Mouse (Mus musculus): ENCODE results near the gene Gm20683.
"Not testable (repeated sequence)": the region's sequence is repeated elsewhere in the genome, so short reads cannot be mapped to it uniquely, and the experiment has no call there.

Gm20683 gene

DNA sequence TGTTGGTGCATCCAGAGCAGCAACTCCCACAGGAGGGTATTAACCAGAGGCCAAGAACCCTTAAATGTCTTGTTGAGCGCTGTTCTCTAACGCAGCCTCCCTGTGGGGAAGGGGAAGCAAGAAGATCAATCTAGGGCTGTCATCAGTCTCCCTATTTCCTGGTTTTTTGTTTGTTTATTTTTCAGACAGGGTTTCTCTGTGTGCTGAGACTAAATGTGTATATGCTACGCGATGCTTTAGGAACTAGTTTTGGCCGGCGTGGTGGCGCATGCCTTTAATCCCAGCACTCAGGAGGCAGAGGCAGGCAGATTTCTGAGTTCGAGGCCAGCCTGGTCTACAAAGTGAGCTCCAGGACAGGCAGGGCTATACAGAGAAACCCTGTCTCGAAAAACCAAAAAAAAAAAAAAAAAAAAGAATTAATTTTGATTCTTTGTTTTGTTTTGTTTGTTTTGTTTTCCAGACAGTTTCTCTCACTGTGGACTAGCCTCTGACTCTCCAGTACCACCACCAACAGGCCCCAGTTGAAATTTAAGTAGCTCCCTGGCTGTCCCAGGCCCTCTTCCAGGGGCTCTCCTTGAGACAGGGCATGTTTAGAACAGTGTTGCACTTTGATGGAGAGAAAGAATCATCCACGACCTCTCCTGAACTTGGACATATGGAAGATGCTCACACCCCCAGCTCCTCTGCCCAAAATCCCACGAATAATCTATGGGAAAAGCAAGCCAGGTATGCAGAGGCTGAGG lies 32.0 kb upstream of the Gm20683 start:
- DNase-seq, result no peak

DNA sequence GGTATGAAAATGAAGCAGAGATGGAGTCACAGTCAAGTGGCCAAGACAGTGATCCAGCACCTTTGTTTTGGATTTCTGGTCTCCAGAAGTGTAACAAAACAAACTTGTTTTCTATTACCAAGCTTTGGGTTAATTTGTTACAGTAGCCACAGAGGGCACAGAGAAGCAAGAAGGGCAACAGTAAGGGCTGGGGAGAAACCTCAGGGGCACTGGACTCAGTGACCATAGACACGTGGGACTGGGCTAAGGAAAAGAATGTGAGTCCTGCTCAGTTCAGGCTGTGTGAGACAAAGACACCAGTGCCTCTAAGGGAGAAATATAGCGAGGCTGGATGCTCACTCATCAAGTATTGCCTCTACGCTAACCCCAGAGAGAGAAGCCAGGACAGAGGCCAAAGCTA lies 31.1 kb upstream of the Gm20683 start:
- peak; percentile 75 for DNase-seq

DNA sequence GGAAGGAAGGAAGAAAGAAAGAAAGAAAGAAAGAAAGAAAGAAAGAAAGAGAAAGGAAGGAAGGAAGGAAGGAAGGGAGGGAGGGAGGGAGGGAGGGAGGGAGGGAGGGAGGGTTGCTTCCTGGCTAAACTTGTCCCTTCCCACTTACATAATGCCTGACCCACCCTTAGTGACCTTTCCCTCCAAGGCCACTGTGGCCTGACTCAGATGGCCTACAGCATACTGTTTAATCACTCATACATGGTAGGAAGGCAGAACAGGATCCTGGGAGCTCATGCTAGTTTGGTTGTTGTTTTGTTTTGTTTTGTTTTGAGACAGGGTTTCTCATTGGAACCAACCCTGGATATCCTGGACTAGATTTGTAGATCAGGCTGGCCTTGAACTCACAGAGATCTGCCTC lies 30.0 kb upstream of the Gm20683 start:
- not testable (repeated sequence) for DNase-seq

DNA sequence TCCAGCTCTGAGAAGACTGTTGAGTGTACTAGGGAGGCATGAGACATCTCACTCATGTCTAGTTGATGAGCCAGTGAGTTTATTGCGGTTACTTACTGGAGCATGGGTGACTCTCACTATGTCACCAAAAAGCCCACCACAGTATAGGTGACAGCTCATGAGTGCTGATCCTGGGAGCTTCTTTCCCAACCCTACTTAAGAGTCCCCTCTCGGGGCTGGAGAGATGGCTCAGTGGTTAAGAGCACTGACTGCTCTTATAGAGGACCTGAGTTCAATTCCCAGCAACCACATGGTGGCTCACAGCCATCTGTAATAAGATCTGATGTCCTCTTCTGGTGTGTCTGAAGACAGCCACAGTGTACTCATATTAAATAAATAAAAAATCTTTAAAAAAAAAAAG lies 28.4 kb upstream of the Gm20683 start:
- no peak for DNase-seq

DNA sequence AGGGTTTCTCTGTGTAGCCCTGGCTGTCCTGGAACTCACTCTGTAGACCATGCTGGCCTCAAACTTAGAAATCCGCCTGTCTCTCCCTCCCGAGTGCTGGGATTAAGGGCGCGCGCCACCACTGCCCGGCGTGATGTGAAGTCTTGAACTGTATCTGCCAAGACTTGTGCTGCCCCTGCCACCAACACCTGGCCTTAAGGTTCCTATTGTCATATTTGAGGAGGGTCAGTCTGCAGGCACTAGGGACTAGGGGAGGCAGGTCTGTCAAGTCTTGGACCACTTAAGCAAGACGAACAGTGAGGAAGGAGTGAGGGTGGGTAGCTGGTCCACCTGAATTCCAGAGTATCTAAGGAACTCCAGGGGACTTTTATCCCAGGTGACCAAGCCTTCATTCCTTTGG lies 27.9 kb upstream of the Gm20683 start:
- DNase-seq, result no peak

DNA sequence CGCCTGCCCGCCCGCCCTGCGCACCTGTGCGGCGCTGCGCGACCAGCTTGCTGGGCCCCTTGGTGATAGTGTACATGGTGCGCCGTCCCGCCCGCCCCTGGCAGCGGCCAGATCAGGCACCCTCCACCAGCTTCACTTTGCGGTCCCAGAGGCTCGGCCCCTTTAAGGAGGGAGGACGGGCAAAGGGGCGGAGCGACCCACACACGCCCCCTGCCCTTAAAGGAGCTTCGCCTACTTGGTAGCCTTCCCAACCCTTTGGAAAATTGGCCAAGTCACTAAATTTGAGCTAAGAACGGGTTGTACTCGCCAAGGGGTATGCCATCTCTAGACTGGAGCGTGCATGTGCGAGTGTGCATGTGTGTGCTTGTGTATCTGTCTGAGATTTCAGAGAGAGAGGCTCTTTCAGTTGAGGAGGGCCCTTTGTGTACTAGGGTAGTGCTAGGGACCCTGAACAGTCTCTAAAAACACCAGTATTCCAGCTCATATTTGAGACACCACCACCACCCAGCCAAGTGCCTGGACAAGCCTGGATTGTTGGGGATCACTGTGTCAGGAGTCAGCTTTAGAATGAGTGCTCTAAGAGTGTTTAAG lies 27.1 kb upstream of the Gm20683 start, which contains the start of gene Mcrip2:
Gene Mcrip2 (minus strand): TSS at position 164 of the 591 bp plus-strand sequence.
- DNase-seq, result peak; percentile 91

DNA sequence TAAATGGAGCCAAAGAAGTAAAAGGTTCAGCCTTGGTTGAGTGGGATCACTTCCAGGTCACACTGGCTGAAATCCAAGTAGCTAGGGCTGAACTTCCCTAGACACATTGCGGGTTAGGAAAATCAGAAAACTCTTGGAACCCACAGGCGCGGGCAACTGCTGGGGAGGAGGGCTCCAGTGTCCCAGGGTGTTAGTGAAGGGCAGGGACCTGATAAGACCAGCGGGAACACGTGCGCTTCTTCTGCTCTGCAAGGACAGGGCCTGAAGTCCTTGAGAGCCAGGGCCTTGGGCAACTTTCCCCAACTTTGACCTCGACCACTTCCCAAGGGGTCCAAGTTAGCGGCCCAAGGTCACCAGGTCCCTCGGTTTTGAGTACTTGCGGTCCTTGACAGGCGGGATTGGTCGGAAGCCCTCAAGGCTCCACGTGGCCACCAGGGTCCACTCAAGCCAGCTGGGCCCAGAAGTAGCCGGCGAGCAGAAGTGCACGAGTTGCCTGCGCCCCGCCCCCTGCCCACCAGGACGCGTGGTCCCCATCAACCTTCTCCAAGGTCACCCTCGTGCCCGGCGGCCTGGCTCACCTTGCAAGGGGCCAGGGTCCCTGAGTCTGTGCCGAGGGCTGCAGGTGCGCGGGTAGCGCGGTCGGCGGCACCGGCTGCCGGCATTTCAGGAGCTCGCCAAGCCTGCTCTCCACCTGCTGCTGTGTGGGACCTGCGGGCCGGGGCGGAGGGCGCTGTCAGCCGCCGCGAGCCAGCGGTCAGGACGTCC lies 26.5 kb upstream of the Gm20683 start:
- peak; percentile 79 for DNase-seq

DNA sequence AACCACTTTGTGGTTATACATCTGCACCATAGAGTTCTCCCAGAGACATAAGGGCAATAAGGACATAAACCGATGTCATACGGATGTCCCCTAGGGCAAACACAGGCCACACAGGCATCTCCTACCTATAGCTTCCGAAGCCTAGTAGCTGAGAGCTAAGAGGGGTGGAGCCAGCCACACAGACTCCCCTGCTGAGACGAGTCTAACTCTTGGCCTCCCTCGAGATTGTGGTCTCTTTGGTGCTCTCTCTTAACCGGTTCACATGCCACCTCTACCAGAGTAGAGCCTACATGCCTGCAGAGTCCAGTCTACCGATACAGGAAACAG lies 25.9 kb upstream of the Gm20683 start:
- DNase-seq, result no peak

DNA sequence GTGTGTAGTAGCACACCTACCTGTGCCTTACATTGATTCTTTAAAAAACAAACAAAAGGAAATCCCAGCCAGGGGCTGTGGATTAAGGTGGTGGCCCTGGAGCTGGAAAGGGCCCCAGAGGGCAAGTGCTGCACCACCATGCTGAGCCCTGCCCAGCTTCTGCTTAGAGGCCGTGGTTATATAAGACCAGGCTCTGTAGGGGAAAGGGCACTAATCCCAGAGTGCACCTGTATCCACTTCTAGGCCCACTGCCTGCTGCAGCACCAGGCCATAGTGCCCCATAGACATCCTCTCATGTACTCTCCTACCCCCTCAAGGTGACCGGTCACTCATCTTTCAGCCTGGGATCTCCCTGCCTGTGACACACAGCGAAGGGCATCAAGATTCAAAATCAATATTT lies 24.6 kb upstream of the Gm20683 start:
- peak; percentile 75 for DNase-seq

DNA sequence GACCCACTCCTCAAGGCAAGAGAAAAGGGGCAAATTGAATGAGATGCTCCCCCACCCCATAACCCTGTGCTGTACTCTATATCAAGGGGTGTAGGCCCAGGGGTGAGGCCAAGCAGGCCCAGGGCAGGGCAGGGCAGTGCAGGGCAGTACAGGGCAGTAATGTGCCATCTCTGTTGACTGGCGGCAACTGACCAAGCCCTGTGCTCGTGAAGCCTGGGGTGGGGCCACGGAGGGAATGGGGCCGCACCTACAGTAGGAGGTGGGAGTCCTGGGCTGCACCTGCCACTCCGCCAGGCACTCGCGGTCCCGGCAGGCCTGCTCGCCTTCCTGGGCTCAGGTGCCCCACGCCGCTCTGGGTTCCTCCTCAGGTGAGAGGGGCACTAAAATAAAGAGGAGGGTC lies 23.7 kb upstream of the Gm20683 start:
- DNase-seq, result no peak

DNA sequence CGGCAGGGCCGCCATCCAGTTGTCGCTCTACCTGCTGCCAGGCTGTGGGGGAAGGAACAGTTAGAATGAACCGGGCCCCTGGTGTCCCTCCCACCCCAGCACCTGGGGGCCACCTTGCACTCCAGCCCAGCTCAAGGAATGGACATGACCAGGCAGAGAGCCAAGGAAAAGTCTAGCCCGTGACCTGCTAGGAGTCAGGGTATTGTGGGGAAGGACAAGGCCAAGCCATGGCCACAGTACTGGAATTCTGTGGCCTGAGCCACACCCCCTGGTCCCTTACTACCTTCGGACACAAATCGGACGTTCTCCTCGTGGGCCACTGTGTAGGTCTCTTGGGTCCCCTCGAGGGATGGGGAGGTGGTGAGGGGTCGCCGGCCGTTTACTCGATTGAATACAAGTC lies 22.7 kb upstream of the Gm20683 start:
- DNase-seq, result peak; percentile 60

DNA sequence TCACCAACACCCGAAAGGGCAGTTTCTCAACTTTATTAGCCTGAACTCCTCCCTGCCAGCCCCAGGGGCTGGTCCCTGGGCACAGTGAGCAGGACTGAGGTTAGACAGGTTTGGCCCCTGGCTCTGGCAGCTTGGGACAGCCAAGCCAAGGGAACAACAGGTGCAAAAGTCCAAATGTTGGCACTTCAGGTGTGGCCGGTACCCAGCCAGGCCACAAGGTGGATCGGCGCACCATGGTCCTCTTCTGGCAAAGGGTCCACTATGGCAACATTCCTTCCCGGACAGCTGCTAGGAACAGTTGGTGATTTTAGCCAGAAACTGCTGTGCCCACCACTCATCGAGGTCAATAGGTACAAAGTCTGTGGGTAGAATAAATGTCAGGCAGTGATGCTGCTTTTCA lies 22.1 kb upstream of the Gm20683 start:
- DNase-seq, result peak; percentile 69

DNA sequence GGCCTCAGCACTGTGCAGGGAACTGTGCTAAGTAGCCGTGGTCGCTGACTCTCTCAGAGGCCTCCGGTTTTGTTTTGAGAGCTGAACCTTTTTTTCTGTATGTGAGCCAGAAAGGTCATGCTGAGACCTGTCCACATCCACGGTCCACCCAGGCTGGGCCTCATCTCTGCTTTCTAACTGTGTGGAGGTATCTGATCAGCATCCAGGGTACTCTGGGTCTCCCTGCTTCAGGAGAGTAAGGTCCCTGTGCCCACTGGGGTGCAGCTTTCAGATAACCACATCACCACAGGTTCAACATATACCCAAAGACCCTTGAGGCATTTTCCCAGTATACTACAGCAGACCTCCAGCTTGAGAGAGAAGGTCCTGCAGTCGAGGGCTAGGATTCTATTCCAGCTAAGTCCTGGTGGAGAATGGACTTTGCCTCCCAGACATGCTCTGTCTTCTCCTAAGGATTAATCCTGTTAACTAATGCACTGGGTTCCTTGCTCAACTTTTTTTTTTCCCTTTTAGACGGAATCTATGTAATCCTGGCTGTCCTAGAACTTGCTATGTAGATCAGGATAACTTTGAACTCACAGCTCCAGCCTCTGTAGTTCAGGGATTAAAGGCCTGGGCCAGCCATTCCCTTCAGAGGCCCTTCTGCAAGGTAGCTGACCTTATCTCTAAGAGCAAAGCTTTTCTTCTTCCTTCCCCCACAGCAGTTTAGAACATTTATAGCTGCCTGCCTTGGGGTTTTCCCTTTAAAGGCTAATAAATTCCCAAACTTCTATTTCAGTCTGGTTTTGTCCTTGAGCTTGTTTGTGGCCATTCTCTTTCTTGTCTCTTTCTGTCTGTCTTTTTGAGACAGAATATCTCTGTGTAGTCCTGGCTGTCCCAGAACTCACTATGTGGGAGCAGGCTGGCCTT lies 20.4 kb upstream of the Gm20683 start:
- DNase-seq, result no peak

DNA sequence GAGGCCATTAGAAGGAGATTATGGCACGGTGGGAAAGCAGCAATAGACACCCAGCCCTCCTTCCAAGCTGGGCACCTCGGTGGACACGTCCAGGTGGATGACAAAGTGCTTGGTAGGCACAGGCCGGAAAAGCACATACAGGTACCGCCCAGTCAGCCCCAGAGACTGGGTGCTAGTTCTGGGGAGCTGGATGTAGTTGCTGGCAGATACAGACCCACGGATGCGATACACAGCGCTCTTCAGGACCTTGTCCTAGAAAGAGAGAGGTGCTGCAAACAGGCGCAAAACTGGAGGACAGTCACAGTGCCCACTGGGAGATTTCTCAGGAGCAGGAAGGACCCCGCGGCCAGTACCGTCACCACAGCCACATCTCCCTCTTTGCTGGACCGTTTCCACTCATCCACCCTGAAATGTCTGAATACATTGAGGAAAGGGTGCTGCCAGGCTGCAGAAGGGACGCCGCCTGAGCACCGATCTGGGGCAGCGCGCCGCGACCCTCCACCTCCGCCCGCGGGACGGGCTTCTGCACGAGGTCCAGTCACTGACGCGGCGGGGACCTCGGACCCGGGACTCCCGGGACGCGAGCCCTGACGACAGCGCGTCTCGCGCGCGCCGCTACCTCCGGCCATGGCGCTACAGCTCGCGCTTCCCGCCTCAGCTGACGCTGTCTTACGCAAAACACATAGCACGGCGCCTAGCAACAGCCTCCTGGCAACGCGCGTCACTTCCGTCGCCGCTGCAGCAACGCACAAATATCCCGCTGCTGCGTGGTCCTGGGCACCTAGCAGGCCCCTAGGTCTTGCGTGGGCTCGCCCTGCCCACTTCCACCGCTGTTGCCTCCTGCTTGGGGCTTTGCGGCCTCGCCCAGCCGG lies 19.5 kb upstream of the Gm20683 start, which contains the start of gene Wdr90:
Gene Wdr90 (minus strand): TSS at position 670 of the 872 bp plus-strand sequence.
- peak; percentile 92 for DNase-seq

DNA sequence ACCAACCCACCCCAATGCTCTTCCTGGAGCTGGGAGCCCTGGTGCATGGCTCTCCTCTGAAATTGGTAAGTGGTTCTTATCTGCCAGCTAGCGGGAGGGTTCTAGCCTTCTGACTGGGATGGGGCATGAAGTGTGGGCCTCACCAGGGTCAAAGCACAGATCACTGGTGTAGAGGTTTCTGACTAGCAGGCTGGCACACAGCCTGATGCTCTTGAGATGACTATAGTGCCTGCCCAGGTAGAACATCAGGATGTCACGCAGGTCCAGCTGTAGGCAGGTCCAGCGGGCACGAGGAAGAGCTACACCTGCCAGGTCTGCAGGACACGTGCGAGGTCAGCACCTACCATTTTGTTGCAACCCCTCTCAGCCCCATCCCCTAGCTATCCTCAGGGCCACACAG lies 18.7 kb upstream of the Gm20683 start:
- DNase-seq, result no peak

DNA sequence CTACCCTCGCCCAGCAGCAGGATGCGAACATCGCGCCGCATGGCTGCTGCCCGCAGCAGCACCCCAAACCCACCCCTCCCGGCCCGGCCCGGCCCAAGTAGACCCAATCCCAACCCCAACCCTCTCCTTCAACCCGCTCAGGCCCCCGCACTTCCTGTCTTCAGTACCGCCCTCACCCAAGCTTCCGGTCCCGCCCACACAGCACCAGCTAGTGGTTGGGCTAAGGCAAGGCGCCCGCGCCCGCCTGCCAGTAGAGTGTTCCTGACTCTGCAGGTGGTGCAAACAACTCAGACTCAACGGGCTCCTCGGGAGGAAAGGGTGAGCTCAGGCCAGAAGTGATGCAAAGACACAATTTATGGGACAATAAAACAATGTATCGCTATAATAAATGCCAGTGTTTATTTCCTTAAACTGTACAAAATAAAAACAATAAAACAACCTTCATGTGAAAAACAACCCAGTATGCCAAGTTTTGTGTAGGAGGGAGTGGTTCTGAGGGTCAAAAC lies 2.9 kb upstream of the Gm20683 start, which contains the start of gene Rhot2:
Gene Rhot2 (minus strand): TSS at position 456 of the 506 bp plus-strand sequence.
- DNase-seq, result peak; percentile 95

DNA sequence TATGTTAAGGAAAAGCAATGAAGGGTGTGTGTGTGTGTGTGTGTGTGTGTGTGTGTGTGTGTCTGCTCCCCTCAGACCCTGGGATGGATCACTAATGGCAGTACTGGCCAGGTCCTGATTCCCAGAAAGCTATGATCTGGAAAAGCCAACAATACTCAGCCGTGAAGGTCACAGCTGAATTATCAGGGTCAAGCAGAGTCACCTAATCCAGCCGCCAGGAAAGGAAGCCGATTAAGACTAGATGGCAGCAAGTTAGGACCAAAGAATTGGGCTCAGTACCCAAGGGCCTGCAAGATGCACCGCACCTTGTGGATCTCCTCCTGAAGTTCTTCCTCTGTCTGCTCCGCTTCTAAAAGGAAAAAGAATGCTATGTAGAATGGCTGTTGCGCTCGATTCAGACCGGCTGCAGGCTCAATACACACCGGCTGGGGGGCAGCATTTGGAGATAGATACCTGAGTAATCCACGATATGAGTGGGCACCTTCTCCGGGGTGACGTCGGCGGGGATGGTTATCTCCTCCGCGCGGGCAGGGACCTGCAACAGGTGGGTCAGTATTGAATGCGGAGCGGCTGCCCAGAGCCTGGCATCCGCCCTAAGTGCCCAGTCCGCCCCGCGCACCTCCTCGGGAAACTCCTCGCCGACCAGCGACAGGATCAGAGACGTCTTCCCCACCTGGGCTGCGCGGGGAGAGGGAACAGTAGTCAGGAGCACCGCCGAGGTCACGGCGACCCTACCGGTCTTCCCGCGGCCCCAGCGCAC lies 2.3 kb upstream of the Gm20683 start:
- peak; percentile 44 for DNase-seq

DNA sequence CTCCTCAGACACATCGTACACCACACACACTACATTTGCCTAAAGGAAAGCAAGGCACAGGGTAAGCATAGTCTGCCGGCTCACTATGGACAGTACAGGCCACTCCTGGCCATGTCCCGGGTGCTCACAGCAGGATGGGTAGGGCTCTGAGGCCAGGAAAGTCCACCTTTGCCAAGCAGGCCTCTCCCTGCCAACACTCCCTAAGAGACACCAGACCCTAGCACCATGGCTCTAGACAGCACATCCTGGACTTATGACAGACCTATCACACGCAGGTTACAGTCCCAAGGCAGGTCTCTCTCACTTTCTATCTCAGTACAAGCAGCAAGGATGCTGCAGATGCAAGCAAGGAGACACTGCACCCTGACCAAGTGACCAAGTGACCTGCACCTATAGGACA lies 1.6 kb upstream of the Gm20683 start:
- DNase-seq, result no peak

DNA sequence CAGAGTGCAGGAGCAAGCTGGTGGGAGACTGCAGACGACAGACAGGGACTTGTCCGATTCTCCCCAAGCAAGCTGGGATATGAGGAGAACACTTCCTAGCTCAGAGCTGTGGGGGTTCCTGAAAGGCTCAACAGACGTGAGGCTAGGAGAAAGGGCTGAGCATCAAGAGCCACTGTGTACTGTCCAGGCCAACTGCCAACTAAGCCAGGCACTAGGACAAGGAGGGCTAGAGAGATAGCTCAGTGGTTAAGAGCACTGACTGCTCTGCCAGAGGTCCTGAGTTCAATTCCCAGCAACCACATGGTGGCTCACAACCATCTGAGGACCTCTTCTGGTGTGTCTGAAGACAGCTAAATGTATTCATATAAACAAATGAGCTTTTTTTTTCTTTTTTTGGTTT lies 946 bp upstream of the Gm20683 start:
- DNase-seq, result no peak

DNA sequence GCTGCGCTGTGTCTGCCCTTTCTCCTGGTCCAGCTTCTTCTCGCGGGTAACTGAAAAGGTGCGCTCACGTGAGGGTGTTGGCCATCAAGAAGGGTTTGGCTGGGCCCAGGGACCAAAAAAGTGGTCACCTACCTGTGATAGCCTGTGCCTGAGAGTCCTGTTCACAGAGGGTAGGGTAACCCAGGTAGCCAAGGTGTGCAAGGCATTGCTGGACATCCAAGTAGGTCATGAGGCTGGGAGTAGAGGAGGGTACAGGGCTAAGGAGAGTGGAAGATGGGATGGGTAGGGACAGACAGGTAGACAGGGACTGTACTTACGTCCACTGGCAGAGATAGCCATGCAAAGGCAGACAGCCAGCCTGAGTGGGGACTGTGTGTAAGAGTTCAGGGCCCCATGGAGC lies 1.0 kb downstream of the Gm20683 start:
- no peak for DNase-seq

Data from kidney, adult 11 months (tissue).